Mouse (Mus musculus) embryo, embryonic 10 days (tissue): Measurements from ENCODE around the gene Zmiz1.
A peak's percentile ranks its signal among the peaks of the same experiment; 100 is the strongest.

Experiments
- DNase-seq: peaks from one replicate; pipeline ENCODE4 v3.0.0-alpha.2; 2015; ENCODE audit warnings: low spot score

Zmiz1 gene

DNA sequence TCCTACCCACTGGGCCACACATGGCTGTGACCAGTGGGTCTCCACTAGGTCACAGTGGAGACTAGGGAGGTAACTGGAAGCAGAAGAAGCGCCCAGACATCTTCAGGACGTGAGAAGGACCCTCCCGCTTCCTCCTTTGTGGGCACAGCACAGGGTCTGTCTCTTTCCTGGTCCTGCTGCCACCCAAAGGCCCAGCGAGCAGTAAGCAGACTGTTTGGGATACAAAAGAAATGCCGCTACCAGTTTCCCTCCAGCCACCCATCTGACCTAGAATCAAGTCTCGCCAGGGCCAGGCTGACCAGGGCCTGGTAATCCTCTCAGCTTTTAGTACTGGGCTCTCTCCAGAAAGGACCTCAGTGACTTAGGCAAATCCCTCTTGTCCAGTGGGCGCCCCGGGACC, 156.6 kb downstream of the Zmiz1 start:
- DNase-seq: no peak

DNA sequence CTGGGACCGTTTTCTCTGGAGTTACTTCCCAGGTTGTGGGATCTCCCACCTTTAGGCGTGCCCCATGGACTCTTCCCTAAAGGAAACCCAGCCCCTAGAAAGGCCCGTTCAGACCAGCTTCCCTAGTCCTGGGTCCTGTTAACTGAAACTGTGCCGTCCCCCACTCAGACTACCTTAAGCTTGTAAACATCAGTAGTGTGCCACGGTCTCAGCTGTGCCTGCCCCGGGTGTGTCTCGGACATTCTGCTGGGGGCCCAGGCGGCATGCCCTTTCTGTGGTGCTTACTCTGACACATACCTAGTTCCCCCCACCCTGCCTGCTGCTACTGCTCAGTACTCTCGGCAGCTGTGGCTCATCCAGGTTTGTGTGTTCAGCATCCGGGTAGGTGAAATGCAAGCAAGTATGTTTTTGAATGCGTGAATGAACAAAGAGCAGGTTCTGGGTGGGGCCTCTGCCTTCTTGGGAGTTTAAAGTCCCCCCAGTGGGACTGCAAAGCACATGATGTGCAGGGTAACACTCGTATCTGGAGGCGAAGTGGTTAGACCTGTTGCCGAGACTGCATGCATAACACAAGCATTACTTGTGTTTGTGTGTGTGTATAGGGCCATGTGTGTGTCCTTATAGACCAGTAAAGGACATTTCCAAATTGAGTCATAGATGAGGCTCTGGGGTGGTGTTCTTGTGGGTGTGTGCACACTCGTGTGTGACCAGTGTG, 157.2 kb downstream of the Zmiz1 start:
- DNase-seq: no peak

DNA sequence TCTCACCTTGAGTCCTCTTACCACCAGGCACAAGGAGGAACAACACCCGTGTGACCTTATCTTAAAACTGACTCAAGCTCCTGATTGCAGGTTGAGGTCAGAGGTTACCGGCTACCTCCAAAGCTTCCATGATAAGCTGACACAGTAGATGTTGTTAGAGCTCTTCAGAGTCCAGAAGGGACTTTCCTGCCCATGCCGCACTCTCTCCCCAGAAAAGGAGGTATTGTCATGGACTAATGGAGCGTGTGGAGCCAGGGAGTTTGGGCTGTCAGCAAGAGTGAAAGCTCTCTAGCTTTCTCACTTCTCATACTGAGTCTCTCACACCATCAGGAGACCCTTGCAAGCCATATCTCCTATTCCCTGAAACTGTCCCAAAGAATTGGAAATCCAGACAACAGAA, 158.3 kb downstream of the Zmiz1 start:
- no peak for DNase-seq

DNA sequence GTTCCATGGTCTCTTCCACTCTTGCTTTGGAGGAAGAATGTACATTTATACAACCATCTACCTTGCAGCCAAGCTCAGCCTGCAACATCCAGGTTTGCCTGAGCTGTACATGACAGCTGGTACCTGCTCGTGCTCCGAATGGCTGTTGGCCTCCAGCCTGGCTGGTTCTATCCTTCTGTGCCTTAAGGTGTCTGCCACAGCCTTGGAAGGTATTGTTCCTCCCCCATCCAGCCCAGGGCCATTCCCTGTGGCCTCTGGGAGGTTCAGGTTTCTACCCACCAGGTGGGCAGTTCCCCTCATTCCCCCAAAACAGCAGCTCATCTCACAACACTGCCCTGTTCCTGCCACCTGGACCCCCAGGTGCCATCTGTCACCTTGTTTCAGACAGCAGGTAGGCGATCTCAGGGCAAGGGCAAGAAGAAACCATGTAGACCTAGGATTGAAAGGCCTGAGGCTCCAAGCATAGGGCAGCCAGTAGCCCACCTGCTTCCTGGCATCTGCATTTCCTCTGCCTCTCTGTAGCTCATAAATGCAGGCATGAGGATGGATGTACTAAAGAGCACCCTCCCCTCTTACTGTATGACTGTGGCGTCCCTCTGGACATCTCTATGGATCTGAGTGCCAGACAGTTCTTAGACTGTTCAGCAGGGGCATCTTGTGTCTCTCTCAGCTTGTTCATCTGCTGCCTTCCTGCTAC, 160.2 kb downstream of the Zmiz1 start:
- DNase-seq: no peak

DNA sequence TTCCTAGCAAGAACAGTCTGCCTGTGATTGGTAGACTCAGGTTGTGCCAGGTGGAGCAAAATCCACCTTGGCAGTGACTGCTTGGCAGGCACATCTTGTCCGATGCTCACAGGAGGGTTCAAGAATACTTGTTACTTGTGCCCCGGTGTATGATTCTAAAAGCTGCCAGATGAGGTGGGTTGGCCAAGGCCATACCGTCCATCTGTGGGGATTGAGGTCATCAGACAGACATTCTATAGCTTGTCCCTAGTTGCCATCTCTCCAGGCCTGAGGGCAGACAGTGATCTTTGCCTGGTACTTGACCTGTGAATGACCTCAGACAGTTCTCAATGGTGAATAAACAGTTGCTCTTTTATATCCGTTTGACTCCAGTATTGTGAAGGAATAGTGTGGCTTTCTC, 161.8 kb downstream of the Zmiz1 start:
- peak; percentile 57 for DNase-seq

DNA sequence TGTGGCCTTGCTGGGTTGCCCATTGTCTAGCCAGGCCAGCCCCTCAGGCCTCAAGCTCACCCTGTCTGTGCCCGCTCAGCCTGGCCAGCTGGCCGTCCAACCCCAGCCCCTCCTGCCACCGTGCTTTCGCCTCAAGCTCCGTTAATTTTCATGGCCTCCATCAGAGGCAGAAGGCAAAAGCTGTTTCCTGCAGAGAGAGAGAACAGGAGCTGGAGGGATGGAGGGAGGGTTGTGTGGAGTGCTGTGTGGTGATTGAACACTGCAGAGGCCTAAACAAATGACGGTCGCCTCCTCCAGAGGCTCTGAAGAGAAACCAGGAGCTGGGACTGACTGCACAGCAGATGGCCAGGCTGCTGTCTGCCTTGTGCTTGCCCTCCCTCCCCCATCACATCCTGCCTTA, 164.7 kb downstream of the Zmiz1 start:
- DNase-seq: no peak

DNA sequence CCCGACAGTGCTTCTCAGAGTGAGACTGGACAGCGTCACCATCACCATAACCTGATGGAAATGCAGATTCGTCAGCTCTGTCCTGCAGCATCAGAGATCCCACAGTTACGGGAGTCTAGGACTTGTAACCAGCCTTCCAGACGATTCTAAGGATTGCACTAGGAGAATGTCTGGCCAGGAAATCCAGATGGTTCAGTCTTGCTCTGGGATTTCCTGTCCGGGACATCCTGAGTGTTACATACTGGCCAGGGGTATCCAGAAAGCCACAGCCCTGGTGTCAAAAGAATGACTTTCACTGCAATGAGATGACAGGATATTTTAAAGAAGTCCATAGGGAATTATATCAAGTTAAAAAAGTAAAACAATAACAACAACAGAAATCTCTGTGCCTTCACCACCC, 165.7 kb downstream of the Zmiz1 start:
- no peak for DNase-seq

DNA sequence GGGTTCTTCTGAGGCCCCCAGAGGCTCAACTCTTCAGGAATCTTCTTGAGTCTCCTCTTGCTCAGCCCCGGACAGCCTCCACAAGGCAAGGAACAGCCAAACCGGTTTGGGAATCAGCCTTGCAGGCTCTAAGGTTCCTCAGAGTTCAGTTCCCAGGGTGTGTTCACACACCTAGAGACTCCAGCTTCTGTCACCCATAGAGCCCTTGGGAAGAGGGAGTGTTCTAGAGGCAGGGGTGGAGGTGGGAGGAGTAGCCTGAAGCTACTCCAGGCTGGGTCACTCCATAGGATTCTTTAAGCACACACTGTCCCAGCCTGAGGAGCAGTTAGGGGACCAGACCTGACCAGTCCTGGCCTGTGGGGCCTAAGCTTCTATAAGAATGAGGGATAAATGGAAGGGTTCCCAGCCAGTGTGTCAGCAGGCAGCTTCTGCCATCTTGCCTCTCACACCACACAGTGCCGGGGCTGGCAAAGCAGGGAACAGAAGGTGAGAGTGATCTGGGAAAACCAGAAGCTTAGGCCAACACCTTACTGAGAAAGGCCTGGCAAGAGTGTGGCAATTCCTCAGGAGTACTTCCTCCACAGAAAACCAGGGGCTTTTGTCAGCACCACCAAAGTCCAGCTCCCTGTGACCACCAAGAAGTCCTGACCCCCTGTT, 168.7 kb downstream of the Zmiz1 start:
- DNase-seq: no peak

DNA sequence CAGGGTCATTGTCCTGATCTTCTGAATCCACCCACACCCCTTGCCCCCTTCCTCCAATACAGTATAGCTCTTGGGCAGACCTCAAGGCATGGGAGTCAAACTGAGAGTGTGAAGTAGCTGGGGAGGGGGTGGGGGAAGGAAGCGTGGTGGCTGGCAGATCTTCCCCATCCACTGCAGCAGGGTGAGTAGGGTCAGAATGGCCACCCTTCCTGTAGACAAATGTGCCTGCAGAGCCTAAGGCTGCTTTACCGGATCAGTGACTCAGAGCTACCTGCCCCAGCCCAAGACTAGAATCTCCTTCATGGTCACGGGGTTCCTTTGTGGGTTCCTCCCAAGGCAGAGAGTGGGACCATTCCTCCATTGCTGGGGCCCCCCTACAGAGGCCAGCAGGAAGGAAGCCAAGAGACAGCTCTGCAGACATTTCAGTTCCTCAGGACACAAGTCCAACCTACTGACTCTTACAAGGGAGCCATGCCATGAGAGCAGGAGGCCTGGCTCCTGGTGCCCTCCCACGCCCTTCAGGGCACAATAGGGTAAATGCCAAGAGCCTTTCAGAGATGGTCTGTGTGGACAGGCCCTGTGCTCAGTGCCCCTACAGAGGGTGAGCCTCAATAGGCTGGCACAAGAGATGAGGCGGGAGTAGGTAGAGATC, 169.6 kb downstream of the Zmiz1 start:
- DNase-seq: no peak

DNA sequence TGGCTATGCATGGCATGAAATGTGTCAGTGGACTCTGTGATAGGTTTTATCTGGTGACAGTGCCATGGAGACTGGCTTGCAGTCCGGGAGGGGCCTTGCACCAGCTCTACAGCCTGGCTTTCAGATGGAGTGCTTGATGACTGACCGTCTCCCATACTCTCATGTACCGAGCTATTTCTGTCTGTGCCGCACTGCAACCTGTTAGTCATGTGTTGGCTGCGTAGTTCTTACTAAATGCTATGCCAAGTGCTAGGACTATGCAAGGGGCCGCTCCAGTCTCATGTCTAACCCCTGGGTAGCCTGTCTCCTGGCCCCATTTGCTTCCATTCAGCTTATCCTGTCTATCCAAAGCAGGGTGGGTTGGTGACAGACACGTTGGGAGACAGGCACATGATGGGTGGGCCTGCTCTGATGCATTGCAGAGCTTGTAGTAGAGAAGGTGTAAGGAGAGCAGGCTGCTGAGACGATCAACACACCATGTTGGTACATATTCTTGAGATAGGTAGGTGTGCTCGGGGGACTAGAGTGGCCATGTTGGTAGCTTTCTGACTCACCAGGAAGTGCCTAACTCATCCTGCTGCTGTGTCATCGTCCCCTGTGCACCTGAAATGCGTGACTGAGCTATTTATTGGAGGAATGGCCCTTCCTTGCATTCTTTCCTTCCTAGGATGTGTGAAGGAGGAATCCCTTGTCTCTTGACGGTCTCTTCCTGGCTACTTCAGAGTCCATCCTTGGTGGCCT, 171.1 kb downstream of the Zmiz1 start:
- DNase-seq: no peak

DNA sequence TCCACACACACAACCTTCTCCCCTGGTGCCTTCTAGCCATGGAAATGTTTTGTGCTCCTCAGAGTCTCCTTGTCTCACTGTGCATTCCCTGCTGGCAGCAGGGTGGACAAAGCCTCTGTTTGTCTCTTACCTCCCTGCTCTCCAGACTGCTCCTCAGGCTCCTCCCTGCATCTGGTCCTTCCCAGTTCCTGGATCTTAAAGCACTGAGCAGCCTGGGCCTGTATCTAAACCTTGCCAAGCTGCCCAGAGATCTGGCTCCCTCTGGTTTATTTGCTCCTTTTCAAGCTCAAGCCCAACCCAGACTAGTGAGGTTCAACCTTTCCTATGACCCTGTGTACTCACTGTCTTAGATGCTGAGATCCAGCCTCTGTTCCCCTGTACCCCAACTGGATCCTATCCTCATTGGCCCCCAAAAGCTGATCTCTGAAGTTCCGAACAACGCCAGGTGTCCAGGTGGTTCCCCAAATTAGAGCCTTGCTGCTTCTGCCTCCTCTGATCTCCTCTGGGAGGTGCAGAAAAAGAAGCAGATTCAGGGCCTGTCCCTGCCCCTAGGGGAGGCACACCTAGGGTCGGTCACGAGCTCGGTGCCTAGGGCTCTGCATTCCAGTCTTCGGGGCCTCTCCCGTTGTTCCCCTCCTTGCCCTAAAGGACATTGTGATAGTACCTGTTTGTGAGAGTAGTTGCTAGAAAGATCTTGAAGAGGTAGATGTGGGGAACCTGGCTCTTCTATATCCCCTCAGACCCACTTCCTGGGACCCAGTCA, 171.8 kb downstream of the Zmiz1 start:
- DNase-seq: no peak

DNA sequence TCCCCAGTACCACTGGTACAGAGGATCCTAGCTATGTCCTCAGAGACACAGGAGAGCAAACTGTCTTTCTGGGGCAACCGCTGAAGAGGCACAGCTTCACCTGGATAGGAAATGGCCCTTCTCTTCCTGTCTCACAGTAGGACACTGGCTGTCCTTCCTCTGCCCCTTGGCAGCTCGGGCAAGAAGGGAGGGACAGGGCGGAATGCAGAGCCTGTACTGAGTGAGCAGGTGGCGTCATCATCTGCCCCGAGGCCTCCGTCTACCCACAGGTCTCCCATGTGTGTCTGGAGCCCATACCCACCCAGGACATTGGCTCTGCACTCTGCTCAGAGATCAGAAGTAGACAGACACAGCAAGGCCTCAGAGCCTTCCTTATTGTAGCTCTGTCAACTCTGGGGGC, 172.5 kb downstream of the Zmiz1 start:
- DNase-seq: no peak

DNA sequence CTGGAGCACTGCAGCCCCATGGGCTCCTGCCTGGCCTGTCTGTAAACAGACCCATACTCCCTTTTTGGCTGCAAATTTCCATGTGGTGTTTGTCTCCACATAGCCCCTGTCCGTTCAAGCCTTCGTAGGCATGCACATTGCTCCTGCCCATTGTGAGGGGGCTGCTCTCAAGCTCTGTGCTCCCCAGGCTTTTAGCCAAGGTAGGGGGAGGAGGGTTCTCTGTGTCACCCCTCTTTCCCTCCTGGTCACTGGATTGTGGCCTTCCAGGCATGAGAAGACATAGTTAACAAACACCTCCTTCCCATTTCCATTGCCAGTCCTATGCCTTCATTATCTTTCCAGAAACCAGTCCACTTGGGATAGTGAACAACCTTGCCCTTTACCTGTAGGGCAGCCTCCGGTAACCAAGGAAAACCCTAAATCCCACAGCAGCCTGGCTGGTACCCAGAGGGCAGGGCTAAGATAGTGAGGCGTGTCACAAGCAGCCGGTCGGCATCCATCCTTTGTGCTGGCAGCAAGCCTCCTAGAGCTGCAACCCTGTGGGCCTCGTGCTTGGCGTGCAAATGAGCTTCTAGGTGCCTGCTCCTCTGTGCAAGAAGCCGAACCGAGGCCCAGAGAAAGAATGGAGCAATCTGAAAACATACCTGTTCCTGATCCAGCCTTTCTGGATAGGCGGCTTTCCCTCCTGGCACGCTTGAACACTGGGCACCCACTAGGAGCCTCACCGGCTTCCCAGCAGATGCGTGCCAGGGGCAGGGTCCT, 174.7 kb downstream of the Zmiz1 start:
- DNase-seq: no peak

DNA sequence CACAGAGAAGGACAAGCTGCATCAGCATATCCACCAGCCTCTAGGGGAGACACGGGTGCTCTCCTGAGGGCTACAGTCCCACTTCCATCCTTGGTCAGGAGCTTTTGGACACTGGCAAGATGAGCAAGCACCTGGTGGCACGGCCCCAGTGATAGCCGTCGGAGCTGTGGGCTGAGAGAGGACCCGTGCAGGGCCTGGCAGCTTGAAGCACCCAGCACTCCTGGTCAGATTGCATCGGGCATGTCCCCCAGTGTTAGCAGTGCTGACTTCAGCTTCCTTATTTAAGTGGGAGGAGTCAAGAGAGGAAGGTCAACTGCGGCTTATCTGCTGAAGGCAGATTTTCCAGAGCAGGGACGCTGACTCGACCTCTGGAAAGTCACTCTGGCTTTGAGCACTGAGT, 175.3 kb downstream of the Zmiz1 start:
- peak; percentile 20 for DNase-seq

DNA sequence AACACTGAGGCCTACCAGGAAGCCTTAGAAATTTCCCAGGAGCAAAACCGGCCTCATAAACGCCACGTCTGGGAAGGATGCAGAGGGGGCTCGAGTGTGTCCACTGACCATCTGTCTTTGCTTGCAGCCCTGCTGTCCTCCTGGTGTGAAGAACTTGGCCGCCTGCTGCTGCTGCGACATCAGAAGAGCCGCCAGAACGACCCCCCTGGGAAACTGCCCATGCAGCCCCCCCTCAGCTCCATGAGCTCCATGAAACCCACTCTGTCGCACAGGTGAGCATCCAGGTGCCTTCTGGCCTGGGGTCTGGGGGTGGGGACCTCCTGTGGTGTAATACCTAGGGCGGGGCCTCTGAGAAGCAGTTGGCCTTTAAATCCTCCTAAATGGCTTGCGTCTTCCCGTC, 176.8 kb downstream of the Zmiz1 start:
- no peak for DNase-seq

DNA sequence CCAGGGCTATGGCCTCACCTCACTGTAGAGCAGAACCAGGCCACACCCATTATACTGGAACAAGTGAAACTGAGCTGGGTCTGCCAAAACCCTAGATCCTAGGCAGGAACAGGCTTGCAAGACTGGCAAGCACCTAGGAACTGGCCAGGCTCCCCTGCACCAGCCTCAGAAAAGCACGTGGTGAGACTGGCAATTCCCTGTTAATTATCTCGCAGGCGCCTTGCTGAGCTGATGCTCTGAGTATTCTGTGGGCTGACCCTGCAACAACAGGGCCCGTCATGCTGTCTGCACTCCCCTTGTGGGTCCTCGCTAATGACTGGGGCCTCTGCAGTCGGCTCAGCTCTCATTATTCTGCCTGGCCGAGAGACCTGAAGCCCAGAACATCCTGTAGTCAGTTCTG, 177.3 kb downstream of the Zmiz1 start:
- DNase-seq: peak; percentile 13

DNA sequence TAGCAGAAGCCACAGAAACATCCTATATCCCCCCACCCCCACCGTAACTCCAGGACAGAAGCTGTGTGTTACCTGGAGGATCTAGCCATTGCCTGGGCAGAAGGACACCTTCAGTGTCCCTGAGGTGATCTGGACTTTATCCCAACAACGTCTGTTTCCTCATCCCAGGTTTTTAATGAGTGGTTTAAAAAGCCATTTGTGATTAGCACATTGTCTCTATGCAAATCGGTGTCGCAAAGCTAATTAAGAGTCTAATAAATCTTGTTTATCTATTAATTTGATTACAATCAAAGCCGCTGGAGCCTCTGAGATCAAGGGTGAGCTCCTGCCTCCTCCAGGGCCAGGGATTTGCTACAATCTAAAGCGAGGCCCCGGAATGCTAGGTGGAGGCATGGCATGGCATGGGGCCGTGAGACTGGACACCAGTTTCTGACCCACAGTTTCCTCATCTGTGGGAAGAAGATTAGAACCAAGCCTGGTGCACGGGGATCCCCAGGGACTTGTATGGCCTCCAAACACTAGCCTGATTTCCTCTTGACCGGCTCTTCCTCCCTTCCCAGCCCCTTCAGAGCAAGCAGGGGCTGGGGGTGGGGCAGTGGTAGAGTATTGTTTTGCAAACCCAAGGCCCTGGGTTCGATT, 180.3 kb downstream of the Zmiz1 start:
- DNase-seq: no peak

DNA sequence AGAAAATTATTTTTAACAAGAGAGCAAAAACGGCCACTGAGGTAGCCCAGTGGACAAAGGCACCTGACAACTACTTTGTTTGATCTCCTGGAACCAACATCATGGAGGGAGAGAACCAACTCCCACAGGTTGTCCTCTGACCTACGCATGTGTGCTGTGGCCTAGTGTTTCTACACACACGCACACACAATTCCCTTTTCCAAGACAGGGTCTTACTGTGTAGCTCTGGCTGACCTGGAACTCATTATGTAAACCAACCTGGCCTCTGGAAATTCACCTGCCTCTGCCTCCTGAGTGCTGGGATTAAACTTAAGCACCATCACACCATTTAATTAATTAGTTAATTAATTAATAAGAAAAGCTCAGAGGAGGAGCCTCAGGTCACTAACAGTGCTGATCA, 181.0 kb downstream of the Zmiz1 start:
- no peak for DNase-seq

DNA sequence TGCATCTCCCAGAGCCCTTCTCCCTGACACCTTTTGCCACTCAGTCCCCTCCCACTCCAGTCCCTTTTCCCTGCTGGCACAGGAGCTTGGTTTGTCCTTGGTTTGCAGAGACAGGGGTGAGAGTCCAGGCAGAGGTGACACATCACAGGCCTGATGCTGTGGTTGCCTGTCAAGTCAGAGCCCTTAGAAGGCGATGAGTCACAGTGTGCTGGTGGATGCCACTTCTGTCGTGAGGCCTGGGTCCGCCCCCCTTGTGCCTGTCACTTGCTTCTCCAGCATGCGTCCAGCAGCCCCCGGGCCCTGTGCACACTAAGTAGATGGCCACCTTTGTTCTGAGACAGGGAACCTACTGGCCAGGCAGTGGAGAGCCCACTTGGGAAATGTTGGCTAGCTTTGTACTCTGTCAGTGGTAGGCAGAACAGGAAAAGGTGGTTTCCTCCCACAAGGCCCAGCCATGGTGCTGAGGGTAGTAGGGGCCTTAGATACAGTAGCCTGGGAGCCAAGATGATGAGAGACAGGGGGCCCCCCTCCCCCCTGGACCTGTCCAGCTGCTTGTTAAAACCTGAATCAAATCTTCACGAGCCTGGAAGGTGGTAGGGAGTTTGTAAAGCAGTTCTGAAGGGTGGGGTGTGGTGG, 181.6 kb downstream of the Zmiz1 start:
- peak; percentile 20 for DNase-seq

DNA sequence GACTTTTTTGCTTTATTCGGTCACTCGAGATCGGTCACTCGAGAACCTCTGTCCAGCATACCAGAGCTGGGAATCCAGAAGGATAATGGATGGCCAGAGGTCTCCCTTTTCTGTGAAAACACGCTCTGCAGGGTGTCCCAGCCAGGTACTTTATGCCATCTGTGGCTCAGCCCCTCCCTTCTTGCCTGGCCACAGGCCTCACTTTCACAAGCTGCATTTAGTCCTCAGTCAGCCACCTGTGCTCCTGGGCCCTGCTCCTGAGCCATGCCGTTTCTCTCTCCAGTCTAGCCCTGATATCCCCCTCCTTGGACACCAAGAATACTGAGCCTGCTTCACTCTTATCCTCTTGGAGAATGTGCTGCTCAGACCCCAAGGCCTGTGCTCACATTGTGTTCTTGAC, 182.1 kb downstream of the Zmiz1 start:
- no peak for DNase-seq
